Mouse (Mus musculus) ES-Bruce4 (cell line): ENCODE results near the gene Gm11077.

Experiments
- CTCF ChIP-seq: IDR thresholded peaks from one replicate; pipeline ENCODE4 v1.8.1; 2011; ENCODE audit warnings: low read depth, low read length
- POLR2A ChIP-seq: IDR thresholded peaks from one replicate; pipeline ENCODE4 v1.8.1; 2011; ENCODE audit warnings: low read length; ENCODE audit not compliant: insufficient read depth

DNA sequence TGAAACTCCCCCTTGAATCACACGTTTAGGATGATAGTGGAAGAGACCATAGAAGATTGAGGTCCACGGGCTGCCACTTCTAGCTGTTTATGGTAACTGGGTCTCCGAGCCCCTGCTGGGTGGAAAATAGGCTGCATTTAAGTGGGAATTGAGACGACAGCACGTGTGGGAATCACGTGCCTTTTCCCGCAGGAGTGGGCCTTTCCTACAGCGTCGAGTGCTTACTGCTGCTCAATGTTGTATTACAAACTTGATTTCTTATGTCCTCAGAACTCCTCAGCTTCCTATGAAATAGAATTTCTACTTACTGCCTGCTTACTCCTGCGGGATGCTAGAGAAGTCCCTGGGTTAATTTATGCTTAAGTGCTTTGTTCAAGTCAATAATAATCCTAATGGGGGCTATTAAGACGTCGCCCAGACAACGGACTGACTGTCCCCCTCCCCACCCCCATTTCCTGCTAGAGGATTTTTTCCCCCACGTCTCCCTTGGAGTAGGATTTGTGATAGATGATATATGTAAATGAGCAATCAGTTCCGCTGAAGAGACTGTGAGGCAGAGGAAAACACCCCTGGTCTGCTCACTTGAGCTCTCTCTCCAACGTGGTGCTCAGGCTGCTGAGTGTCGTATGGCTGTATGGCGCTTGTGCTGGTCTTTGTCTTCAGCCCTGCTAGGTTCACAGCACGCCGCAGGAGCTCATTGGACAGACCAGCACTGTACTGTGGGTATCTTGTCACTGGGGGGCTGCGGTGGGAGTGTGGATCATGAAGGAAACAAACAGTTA, 40.0 kb downstream of the Gm11077 start:
- TF ChIP-seq CTCF (no peak), POLR2A (no peak)
